Mouse (Mus musculus) WW6 (cell line): ENCODE data around the gene Ddx43.

Experiments used
- DNase-seq: peaks from one replicate; pipeline ENCODE4 v3.0.0-alpha.2; 2013; ENCODE audit warnings: low read depth, low spot score

Gene Ddx43

DNA sequence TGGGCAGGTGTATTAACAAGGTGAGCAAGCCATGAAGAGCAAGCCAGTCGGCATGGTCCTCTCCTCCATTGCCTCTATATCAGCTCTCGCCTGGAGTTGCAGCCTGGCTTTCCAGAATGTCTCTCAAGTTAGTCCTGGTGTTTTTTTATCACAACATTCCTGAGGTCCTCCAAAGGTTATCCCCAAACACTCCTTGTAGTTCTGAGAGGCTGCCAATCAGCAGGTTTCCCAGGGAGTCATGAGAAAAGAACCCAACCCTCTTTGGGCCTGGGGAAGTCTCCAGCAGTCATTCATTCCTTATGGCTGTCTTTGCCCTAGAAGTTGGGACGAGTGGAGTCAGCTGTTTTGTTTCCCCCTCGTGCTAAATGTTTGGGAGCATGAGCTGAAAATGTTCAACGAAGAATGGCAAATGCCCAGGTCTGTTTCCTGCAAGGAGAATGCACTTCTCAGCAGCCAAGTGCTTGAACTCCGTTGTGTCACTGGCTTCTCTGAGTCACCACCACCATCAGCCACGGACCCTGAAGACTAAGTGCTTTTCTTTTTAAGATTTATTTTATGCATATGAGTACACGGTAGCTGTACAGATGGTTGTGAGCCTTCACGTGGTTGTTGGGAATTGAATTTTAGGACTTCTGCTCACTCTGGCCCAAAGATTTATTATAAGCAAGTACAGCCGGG, 22.6 kb upstream of the Ddx43 start:
- DNase-seq = no peak

DNA sequence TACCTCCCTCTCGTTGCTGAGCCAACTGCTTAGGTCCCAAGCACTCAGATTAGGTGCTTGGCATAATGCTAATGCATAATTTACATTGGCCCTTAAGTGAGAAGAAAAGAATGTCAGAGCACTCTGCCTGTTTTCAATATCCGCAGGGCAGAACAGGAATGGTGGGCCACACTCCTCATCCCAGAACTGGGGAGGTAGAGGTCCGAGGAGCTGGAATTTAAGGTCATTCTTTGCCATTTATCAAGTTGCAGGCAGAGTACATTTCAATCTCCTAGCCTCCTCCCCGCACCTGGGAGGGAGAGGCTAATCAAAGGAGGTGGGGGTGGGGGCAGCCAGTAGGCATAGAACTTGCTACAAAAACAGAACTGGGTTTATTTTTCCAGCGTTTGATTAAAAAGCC, 21.2 kb upstream of the Ddx43 start:
- DNase-seq = no peak

DNA sequence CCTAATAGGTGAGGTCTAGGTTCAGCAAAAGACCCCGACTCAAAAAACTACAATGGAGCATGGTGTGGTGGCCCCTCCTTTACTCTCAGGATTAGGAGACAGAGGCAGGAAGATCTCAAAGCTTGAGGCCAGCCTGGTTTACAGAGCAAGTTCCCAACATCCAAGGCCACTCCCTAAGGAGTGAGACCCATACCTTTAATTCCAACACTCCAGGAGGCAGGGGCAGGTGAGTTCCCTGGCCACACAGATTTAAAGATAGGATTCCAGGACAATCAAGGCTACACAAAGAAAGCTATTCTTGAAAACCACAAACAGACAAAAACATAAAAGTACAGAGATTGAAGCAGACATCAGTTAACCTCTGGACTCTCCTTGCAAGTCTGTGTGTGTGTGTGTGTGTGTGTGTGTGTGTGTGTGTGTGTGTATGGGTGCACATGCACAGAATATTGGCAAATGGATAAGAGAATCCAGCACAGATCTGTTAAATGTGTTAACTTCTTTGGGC, 20.6 kb upstream of the Ddx43 start:
- no peak for DNase-seq

DNA sequence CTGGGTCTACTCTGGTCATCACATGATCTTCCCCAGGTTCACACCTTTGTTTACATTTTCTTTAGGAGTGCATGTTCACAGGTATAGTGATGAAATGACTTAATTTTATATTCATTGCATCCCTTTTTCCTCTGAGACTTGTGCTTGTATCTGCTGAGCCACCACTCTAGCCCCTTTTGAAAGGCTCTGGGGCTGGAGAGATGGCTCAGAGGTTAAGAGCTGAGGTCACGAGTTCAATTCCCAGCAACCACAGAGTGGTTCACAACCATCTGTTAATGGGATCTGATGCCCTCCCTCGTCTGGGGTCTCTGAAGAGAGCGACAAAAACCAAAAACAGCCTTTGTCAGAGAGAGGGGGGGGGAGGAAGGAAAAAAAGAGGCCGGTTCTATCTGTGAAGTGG, 20.1 kb upstream of the Ddx43 start:
- no peak for DNase-seq

DNA sequence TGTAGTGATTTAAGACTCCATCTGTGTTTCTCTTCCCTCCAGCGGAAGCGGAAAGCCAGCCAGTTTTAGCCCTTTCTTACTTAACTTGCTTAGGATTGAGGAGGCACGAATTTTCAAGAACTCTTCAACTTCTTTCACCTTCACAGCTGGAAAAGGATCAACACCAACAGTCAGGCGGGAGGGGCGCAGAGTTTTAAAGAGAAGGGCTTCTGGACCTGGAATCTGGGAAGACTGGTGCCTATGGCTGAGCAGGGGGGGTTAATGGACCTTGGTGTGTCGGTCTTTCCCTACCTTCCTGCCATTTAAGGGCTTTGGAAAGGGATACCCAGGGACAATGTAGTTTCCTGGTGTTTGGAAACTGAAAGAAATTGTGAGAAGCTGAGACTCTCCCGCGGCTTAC, 18.0 kb upstream of the Ddx43 start:
- no peak for DNase-seq

DNA sequence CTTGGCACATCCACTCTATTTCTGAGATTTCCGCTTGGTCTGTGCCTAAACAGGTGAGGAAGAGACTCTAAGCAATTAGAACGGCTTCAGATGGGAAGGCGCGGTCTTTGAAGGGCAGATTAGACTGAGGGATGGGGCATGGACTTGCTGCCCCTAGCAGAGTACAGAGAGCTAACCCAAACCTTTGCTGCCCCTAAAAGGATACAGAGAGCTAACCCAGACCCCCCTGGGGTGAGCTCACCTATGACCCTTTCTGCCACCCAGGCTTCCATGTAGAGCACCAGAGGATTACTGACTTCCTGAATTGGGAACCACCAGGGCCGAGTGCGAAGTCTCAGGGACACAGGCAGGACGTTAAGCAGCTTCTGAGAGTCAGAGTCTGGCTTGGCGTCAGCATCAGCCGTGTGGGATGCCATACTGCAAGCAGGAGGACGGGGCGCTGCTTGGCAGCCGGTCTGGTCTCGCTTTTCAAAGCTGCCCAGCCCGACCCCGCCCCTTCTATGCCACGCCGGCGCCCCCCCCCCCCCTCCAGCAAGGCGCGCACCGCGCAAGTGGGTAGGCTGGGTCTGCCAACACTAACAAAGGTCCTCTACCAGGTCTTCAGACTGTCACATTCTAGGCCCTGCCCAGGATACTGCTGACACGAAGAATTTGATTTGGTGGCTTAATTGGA, 17.3 kb upstream of the Ddx43 start, which contains the start of gene Ooep:
Gene Ooep, minus strand, starts transcription at position 613 of the 673 bp plus-strand sequence.
- no peak for DNase-seq

DNA sequence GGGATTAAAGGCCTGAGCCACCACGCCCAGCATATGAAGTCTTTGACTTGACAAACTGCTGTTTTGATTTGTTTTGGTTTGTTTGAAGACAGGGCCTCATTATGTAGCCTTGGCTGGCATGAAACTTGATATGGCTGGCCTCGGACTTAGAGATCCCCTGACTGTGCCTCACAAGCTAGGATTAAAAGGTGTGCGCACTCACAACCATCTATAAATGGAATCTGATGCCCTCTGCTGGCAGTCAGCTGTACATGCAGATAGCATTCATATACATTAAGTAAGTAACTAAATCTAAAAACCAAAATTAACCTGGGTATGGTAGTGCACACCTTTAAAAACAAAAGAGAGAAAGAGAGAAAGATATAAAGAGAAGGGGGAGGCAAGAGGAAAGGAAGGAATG, 9.7 kb upstream of the Ddx43 start:
- no peak for DNase-seq

DNA sequence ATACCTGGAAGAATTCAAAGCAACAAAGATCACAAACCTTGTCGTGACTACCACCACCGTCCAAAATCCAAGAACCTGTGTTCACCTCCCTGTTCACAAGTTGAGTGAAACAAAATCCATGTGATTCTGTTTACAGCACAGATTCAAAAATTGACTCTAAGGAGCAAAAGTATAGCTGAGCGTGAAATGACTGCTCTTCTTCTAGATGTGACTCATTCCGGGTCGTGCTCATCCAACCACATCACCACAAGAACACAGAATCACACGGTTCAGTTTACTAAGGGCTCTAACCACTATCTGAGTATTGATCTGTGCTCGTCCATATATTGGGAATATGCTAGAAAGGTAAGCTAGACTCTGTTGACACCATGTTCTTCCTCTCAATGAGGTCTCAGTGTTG, 8.6 kb upstream of the Ddx43 start:
- no peak for DNase-seq

DNA sequence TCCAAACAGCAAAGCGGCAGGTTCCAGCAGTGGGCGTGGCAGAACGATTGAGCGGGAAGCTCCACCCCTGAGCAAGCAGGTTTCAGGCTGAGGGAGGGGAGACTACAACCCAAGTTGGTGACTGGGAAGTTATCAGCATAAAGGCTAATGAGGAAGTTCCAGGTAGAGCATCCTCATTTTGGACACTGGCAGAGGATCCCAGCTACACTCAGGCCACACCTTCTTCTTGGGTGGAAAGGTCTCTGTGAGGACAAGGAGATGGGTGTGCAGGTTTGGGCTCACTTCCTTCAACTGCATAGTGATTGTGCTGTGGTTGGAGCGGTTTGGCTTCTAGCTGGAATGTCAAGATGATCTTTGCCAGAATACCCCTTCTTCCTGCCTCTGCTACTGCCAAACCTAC, 5.6 kb upstream of the Ddx43 start:
- no peak for DNase-seq

DNA sequence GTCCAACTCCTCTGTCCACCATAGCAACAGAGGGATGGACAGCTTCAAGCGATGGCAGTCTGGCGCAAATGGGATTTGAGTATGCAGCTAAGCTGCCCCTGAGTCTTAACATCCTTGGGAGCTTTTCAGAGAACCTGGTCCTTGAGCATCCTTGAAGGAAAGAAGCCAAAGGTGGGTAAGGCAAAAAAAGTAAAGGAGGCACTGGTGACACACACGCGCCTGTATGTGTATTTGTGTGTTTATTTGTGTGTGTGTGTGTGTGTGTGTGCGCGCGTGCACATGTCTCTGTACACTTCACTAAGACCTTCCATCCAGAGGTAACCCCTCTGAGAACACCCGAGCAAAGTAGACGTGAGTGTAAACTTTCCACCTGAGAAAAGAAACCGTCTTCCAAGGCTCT, 1.8 kb upstream of the Ddx43 start:
- DNase-seq = no peak

DNA sequence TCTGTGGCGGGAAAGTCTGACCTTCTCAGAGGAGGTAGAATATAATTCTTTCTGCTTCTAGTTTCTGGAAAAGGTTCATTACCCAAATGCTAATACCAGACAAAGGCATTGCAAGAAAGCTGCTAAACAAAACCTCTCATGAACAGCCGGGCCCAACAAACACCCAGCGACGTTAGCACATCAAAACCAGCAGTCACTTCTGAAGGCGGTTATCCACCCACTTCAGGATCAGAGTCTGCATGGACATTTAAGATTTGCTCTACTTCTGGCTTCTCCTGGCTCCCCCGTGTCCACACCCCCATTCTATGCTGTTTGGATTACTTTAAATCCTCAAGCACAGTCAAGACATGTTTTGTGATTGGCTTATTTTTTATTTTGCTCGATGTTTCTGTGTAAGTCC, 975 bp upstream of the Ddx43 start:
- DNase-seq = no peak

DNA sequence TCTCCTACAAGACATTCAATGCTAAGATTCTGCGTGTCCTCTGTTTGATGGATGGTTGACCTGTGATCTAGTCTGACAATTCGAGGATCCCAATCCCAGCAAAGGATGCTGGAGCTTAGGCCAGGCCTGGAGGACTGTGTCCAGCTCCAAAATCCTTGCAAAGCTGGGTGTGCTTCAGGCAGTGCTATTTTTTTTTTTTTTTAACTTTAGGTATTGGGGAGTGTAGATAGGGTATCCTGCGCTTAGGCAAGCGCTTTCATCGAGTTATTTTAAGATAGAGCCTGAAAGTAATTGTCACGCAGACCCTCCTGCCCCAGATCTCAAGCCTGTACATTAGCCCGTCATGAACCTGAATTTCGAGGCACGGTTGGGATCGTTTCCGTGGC, 340 bp upstream of the Ddx43 start:
- DNase-seq = no peak

DNA sequence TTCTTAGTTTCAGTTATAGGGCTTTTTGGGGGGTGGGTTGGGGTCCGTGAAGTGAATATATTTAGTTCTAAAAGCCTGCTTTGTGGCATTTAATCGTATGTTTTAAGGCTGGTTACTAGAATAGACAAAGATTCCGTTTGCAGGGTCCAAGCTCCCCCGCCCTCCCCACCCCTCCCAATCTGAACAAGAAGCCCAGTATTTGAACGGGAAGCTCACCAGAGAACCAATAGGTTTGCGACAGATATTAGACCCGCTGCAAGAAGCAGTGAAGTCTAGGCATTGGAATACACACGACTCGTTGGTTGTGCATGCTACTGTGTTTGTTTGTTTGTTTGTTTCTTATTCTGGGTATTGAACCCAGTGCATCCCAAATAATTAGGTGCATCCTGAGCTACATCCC, 940 bp downstream of the Ddx43 start:
- no peak for DNase-seq

DNA sequence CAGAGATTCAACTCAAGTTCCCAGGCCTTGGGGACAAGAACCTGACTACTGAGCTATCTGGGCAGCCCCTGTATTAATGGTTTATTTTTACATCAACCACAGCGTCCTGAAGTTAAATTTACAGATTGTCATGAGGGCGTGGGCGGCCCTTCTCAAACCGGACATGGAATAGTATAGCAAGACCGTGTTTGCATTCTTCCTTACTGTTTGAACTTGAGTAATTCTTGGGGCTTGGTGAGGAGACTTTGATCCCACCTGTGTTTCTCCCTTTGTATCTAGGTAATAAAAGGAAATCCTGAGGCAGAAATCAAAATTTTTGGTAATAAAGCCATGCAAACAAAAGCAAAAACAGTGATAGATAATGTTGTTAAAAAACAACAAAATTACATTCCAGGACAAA, 5.0 kb downstream of the Ddx43 start:
- DNase-seq = no peak

DNA sequence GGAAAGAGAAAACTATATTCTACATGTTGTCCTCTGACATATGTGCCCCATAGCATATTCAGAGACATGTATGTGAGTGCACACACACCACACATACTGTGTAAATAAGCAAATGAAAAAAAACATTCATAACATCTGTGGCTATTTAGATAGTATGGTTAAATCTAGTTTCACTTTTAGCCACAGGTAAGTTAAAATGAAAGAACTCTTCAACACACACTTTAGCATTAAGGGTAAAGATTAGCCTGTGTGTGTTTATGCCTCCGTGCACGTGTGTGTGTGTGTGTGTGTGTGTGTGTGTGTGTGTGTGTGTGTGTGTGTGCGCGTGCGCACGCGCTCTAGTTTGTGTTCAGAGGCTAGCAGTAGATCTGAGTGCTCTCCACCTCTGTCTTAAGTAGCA, 6.0 kb downstream of the Ddx43 start:
- DNase-seq = no peak

DNA sequence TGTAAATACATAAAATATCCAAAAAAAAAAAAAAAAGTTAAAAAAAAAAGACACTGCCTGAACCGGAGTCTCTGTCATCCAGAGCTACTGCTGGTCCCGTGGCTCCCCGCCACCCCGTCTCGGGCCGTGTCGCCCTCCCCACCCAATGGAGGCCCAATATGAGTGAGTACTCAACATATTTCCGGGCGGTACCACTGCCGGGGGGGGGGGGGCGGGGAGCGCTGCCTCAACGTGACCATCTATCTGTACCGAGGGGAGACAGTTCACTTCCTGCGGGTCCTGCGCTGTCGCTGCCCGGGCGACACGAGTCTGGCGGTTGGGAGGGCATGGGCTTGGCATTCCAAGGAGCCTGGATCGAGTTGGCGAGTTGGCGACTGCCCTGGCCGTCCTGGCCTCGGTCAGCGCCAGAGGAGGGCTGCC, 31.8 kb downstream of the Ddx43 start:
- DNase-seq = no peak

DNA sequence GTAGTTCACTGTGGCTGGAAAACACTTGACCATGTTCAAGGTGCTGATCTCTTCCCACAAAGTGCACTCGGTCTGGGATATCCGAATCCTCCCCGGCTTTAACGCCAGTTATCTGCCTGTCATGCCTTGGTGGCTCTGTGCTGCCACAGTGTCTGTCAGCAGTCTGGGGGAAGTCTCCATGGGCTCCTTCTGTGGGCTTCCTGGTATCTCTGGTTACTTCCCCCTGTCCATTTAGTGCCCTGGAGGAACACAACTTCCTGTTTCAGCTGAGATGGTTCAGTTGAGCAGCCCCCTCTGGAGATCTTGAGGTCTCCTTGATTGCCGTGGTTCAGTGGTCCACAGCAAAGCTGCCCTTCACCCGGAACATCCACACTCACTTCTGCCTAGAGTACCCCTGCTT, 32.6 kb downstream of the Ddx43 start:
- no peak for DNase-seq

DNA sequence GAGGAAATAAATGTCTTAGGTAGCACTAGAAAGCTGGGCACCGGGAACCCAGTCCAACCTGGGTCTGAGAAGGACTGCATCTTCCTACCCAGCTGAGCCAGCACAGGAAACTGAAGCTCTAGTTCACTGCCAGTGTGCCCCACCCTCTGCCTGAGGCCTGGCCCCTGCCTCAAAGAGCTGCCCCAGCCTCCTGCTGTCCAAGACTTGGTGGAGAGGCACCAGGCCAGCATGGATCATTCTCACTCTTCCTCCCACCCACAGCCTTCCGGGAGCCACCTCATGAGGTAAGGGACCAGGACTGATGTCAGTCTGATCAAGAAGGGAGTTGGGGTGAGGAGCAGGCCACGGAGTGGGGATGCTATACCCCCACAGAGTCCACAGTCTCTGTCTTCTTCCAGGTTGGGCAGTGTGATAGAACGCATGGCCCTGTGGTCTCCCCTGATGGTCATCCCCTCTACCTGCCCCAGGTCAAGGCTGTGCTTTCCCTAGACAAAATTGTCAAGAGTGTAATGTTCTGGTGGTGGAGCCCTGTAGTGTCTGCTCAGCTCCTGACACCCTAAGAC, 33.4 kb downstream of the Ddx43 start:
- no peak for DNase-seq

DNA sequence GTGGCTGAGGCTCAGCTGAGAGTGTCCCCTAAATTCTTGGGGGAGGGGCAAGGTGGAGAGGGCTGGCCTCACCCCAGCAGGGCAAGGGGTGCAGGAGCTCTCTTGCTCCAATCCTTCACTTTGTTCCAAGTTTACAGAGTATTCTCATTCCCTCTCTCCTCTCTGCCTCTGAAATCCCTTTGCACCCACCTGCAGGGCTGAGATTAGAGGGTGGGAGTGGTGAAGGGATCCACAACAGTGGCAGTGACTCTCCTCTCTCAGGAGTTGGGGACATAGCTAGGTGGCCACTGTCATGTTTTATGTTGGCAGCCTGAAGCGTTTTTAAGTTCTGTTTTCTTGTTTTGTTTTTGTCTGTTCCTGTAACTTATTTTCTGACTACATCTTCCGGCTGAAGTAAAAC, 34.0 kb downstream of the Ddx43 start:
- no peak for DNase-seq

DNA sequence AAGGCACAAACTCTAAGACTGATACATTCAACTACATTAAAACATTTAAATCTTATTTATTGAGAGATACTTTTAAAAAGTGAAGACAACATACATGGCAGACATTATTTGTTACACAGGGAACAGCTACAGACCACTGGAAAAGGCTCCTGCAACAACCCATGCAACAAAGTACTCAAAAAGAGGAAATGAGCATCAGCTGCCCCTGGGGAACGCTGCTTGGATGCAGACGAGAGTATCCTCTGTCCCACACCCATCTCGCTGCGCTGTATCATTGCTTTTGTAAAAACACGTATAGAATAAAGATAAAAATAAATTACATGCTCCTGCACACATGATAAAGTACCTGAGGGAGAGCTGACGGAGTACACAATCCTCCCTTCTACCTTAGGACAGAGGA, 34.9 kb downstream of the Ddx43 start:
- DNase-seq = no peak

DNA sequence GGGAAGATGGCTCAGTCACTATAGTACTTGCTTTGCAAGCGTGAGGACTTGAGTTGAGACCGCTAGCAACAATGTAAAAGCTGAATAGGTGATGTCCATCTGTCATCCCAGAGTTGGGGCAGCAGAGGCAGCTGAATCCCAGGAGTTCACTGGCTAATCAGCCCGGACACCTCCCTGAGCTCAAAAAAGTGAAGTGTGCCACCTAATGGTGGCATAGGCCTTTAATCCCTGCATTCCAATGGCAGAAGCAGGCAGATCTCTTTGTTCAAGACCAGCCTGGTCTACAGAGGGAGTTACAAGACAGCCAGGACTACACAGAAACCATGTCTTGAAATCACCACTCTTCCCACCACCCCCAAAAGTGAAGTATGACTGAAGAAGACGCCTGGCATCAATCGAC, 36.9 kb downstream of the Ddx43 start:
- DNase-seq = no peak

DNA sequence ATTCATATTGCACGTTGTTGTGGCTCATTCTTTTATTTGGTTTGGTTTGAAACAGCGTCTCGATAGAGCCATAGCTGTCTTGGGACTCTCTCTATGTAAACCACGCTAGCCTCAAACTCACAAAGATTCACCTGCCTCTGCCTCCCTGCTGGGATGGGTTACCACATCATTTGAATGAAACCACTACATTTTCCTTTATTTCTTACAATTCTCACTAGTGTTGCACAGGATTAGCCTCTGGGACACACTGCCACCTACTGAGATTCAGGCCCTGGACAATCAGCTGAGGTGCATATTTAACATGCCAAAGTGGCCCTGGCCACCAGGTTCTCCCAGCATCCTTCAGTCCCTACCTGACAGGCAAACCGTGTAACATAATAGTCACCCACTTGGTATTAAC, 43.8 kb downstream of the Ddx43 start:
- no peak for DNase-seq

DNA sequence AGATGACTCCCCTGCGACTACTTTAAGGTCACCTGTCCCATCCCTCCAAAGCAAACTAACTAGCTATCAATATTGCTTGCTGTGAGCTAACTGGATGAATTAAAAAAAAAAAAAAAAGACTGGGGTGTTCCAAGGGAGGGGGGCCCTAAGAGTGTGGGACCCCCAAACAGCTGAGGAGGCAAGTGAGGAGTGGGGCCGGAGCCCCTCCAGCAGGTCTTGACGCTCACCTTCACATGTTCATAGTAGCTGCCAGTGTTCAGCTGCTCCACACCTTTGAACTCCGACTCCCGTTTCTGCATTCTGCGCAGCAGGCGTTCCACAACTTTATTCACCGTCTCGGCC, 46.6 kb downstream of the Ddx43 start:
- DNase-seq = no peak
